ENCODE assay signal across 20 mouse cellular contexts in genomic region chr1:91367295-91367694, GRCm38 (mm10). TPM values are rescaled to one million over a fixed set of nuclear protein-coding genes. Genes with fewer than 3 reads are reported as not detected.
A peak's percentile ranks its signal among the peaks of the same experiment; 100 is the strongest.
DNase-seq lines count a peak whose midpoint lies in the region; ATAC-seq lines count a peak whose summit lies in the region.
"Had no signal": no experiment of that assay in that cellular context is flagged by ENCODE, and none has a peak within 500 bp of the region (broad histone marks: within the 10 kb centered on the region; RNA-seq: fewer than 3 reads in every experiment).

No protein-coding gene starts in this region.

- WGBS in heart, embryonic 10.5 days = 88% methylated on average over 3 of the region's 3 CpGs
- WGBS in neural tube, embryonic 12.5 days = 96% methylated on average over 3 of the region's 3 CpGs
- WGBS in liver, embryonic 16.5 days (ENCODE audit: insufficient replicate concordance) = 89% methylated on average over 3 of the region's 3 CpGs

- H3K9ac ChIP-seq in neural tube, embryonic 12.5 days = no peak overlapping the region
- H3K9ac ChIP-seq in liver, embryonic 16.5 days (ENCODE audit: low read depth, low read length) = peak overlapping the region; percentile 35

- H3K9me3 ChIP-seq in heart, embryonic 10.5 days = peaks cover 9% of the 10 kb centered on the region
- H3K9me3 ChIP-seq in neural tube, embryonic 12.5 days = 0 out of 2 replicates have a peak, but pooled peaks cover 3% of the 10 kb centered on the region
- no peaks in the 10 kb centered on the region for H3K9me3 ChIP-seq in liver, embryonic 16.5 days (replicated peaks; ENCODE audit: control insufficient read depth, low read length)

- ATAC-seq in neural tube, embryonic 12.5 days (ENCODE audit: low FRiP score, low read depth) = no peak
- ATAC-seq in liver, embryonic 16.5 days (ENCODE audit: low read depth) = no peak
- ATAC-seq in inflammation-experienced regulatory T-cells, adult 6 months = no peak

- H3K4me3 ChIP-seq in heart, embryonic 10.5 days = peak overlapping the region; percentile 64
- H3K4me3 ChIP-seq in neural tube, embryonic 12.5 days = no peak overlapping the region
- H3K4me3 ChIP-seq in liver, embryonic 16.5 days (ENCODE audit: low read depth, low read length) = peak overlapping the region; percentile 79

- peaks cover 22% of the 10 kb centered on the region for H3K4me1 ChIP-seq in heart, embryonic 10.5 days
- peaks cover 7% of the 10 kb centered on the region; the same call in 1 of the 2 replicates for H3K4me1 ChIP-seq in neural tube, embryonic 12.5 days
- H3K4me1 ChIP-seq in liver, embryonic 16.5 days (ENCODE audit: control insufficient read depth, low read depth, low read length) = peaks cover 17% of the 10 kb centered on the region

- H3K27me3 ChIP-seq in heart, embryonic 10.5 days (ENCODE audit: insufficient read depth, poor library complexity, severe bottlenecking) = peaks cover 23% of the 10 kb centered on the region
- H3K27me3 ChIP-seq in neural tube, embryonic 12.5 days (replicated peaks) = peaks cover 19% of the 10 kb centered on the region; the same call in 1 of the 2 replicates
- no peaks in the 10 kb centered on the region for H3K27me3 ChIP-seq in liver, embryonic 16.5 days (ENCODE audit: control insufficient read depth, insufficient read depth, low read depth, low read length)

- H3K4me2 ChIP-seq in neural tube, embryonic 12.5 days (replicated peaks) = 0 out of 2 replicates have a peak overlapping the region, but pooled peaks have one; percentile 63
- H3K4me2 ChIP-seq in liver, embryonic 16.5 days (ENCODE audit: low read depth, low read length) = peak overlapping the region; percentile 95

- peaks cover 50% of the 10 kb centered on the region for H3K36me3 ChIP-seq in heart, embryonic 10.5 days
- H3K36me3 ChIP-seq in neural tube, embryonic 12.5 days = peaks cover 22% of the 10 kb centered on the region
- H3K36me3 ChIP-seq in liver, embryonic 16.5 days (ENCODE audit: control insufficient read depth, insufficient read depth) = peaks cover 14% of the 10 kb centered on the region

- H3K27ac ChIP-seq in heart, embryonic 10.5 days = peak overlapping the region; percentile 14; the same call in 1 of the 2 replicates
- H3K27ac ChIP-seq in neural tube, embryonic 12.5 days = no peak overlapping the region
- H3K27ac ChIP-seq in liver, embryonic 16.5 days (ENCODE audit: low read length) = no peak overlapping the region; the same call in 1 of the 2 replicates
- H3K27ac ChIP-seq: hindbrain, embryonic 13.5 days; neural tube, embryonic 13.5 days had no signal

- DNase-seq in heart, embryonic 10.5 days (ENCODE audit: low spot score) = no peak
- no peak for DNase-seq in heart, adult 18-20 months
- no peak for DNase-seq in neural tube, embryonic 10.5 days (ENCODE audit: extremely low spot score, low spot score)
- DNase-seq in right cerebral cortex, adult 2 months (ENCODE audit: low spot score in 2 of 2) = no peak
- DNase-seq: adrenal gland, postnatal 14 days; cerebellum, adult 11-12 months; cerebellum, postnatal 36 days; gastrocnemius, postnatal 14 days; heart, postnatal 14 days; kidney, adult 9 months; left cerebral cortex, postnatal 4 days; right cerebral cortex, postnatal 25 days; thymus, postnatal 36 days had no signal

RNA-seq across cellular contexts. Expression of gene Erfe, which starts 1.1 kb away (rescaled TPM):
- polyA plus RNA-seq in heart, embryonic 10.5 days (2016; fragmentation: Nextera tagmentation; extraction: Ambion mirVana) = 2.2 TPM in 2 replicates
- total RNA-seq in heart, adult 18-20 months (2021) = not detected
- polyA plus RNA-seq in neural tube, embryonic 12.5 days (2016; fragmentation: Nextera tagmentation; extraction: Ambion mirVana) = 0.19 and 0.33 TPM in 2 replicates
- polyA plus RNA-seq in liver, embryonic 16.5 days (2015; fragmentation: Nextera tagmentation; extraction: Ambion mirVana) = 2.5 and 3.9 TPM in 2 replicates
- polyA plus RNA-seq in inflammation-experienced regulatory T-cells, adult 6 months (2017; shearing (Covaris generic)) = not detected
- total RNA-seq: layer of hippocampus, postnatal 25 days had no signal

RNA-seq across cellular contexts. Expression of gene Klhl30, which starts 16.5 kb away (rescaled TPM):
- 33.1 and 51.1 TPM in 2 replicates for polyA plus RNA-seq in heart, embryonic 10.5 days (2016; fragmentation: Nextera tagmentation; extraction: Ambion mirVana)
- 10 to 100 TPM; 47.1 to 54.9 TPM for total RNA-seq in heart, adult 18-20 months (2021)
- 0.39 and 0.55 TPM in 2 replicates for polyA plus RNA-seq in neural tube, embryonic 12.5 days (2016; fragmentation: Nextera tagmentation; extraction: Ambion mirVana)
- polyA plus RNA-seq in liver, embryonic 16.5 days (2015; fragmentation: Nextera tagmentation; extraction: Ambion mirVana) = 0.15 and 0.46 TPM in 2 replicates
- not detected for polyA plus RNA-seq in inflammation-experienced regulatory T-cells, adult 6 months (2017; shearing (Covaris generic))
- total RNA-seq: layer of hippocampus, postnatal 25 days; left cerebral cortex, postnatal 4 days had no signal

RNA-seq across cellular contexts. Expression of gene Ilkap, which starts 31.3 kb away (rescaled TPM):
- 132 and 152 TPM in 2 replicates for polyA plus RNA-seq in heart, embryonic 10.5 days (2016; fragmentation: Nextera tagmentation; extraction: Ambion mirVana)
- 10 to 100 TPM; 46.9 to 51.0 TPM for total RNA-seq in heart, adult 18-20 months (2021)
- 148 and 153 TPM in 2 replicates for polyA plus RNA-seq in neural tube, embryonic 12.5 days (2016; fragmentation: Nextera tagmentation; extraction: Ambion mirVana)
- polyA plus RNA-seq in liver, embryonic 16.5 days (2015; fragmentation: Nextera tagmentation; extraction: Ambion mirVana) = 57.6 and 63.2 TPM in 2 replicates
- polyA plus RNA-seq in inflammation-experienced regulatory T-cells, adult 6 months (2017; shearing (Covaris generic)) = 10 to 100 TPM; 30.1 to 46.9 (median 37.7) TPM

RNA-seq across cellular contexts. Expression of gene Espnl, which starts 45.4 kb away (rescaled TPM):
- polyA plus RNA-seq in heart, embryonic 10.5 days (2016; fragmentation: Nextera tagmentation; extraction: Ambion mirVana) = 0.07 and 0.16 TPM in 2 replicates
- total RNA-seq in heart, adult 18-20 months (2021) = not detected
- 0.13 TPM in 2 replicates for polyA plus RNA-seq in neural tube, embryonic 12.5 days (2016; fragmentation: Nextera tagmentation; extraction: Ambion mirVana)
- not detected in 2 replicates for polyA plus RNA-seq in liver, embryonic 16.5 days (2015; fragmentation: Nextera tagmentation; extraction: Ambion mirVana)
- polyA plus RNA-seq in inflammation-experienced regulatory T-cells, adult 6 months (2017; shearing (Covaris generic)) = not detected
- total RNA-seq: adrenal gland, postnatal 14 days; heart, adult 8-10 months; heart, postnatal 14 days; layer of hippocampus, postnatal 25 days had no signal

RNA-seq across cellular contexts. Expression of gene Hes6, which starts 46.5 kb away (rescaled TPM):
- 70.6 and 74.2 TPM in 2 replicates for polyA plus RNA-seq in heart, embryonic 10.5 days (2016; fragmentation: Nextera tagmentation; extraction: Ambion mirVana)
- total RNA-seq in heart, adult 18-20 months (2021) = 10 to 100 TPM; 21.6 to 23.0 TPM
- polyA plus RNA-seq in neural tube, embryonic 12.5 days (2016; fragmentation: Nextera tagmentation; extraction: Ambion mirVana) = 360 and 364 TPM in 2 replicates
- polyA plus RNA-seq in liver, embryonic 16.5 days (2015; fragmentation: Nextera tagmentation; extraction: Ambion mirVana) = 18.6 and 19.7 TPM in 2 replicates
- polyA plus RNA-seq in inflammation-experienced regulatory T-cells, adult 6 months (2017; shearing (Covaris generic)) = 10 to 100 TPM; 11.0 to 13.3 (median 11.4) TPM

Comparison
In these comparisons a context has a peak if more than half of its experiments do, and no peak if none do; other contexts are left out.
1. RNA of gene Klhl30, which starts 16.5 kb away (polyA plus RNA-seq): 33.1 to 51.1 TPM in heart, embryonic 10.5 days; 0.15 to 0.46 TPM in liver, embryonic 16.5 days, 0.39 to 0.55 TPM in neural tube, embryonic 12.5 days and not detected in inflammation-experienced regulatory T-cells, adult 6 months; every median in the first group is over 10 times any median in the second.